Mouse (Mus musculus): Measurements from ENCODE around the gene Abca9. TPM values are rescaled to one million over a fixed set of nuclear protein-coding genes. Genes with fewer than 3 reads are reported as not detected.

Abca9 gene
- polyA plus RNA-seq, 1 experiment from 2014 or later = 18.8 TPM

- Histone ChIP-seq H3K9ac (ENCODE audit: low read depth, low read length) (no peak overlapping the region), H3K27me3 (replicated peaks; ENCODE audit: control insufficient read depth, insufficient read depth, low read length) (no peaks in the 10 kb centered on the region), H3K27ac (replicated peaks; ENCODE audit: low read depth, low read length) (no peak overlapping the region), H3K9me3 (ENCODE audit: control insufficient read depth, low read length) (0 out of 2 replicates have a peak, but pooled peaks cover under 1% of the 10 kb centered on the region), H3K4me2 (ENCODE audit: low read depth, low read length) (no peak overlapping the region), H3K36me3 (ENCODE audit: control insufficient read depth, insufficient read depth, low read length) (no peaks in the 10 kb centered on the region), H3K4me3 (ENCODE audit: low read depth, low read length) (no peak overlapping the region), H3K4me1 (ENCODE audit: control insufficient read depth, insufficient read depth, low read length) (no peaks in the 10 kb centered on the region)
- ATAC-seq (ENCODE audit: low read depth) = no peak
- DNase-seq (ENCODE audit: low spot score) = no peak
- 70% methylated on average over 6 of the region's 6 CpGs for WGBS
Observed at GRCm38 (mm10) chr11:110097465-110097864, 70.5 kb downstream of the Abca9 start.

- Histone ChIP-seq H3K36me3 (ENCODE audit: control insufficient read depth, insufficient read depth, low read length) (no peaks in the 10 kb centered on the region), H3K9ac (ENCODE audit: low read depth, low read length) (no peak within 1 kb of the TSS), H3K9me3 (ENCODE audit: control insufficient read depth, low read length) (0 out of 2 replicates have a peak, but pooled peaks cover 4% of the 10 kb centered on the region), H3K4me1 (ENCODE audit: control insufficient read depth, insufficient read depth, low read length) (no peaks in the 10 kb centered on the region), H3K4me2 (ENCODE audit: low read depth, low read length) (peak within 1 kb of the TSS; percentile 25), H3K4me3 (ENCODE audit: low read depth, low read length) (no peak within 1 kb of the TSS), H3K27ac (replicated peaks; ENCODE audit: low read depth, low read length) (peak within 1 kb of the TSS; percentile 74), H3K27me3 (replicated peaks; ENCODE audit: control insufficient read depth, insufficient read depth, low read length) (no peaks in the 10 kb centered on the region)
- peak; percentile 69 for DNase-seq (ENCODE audit: low spot score)
- 50% methylated on average over 5 of the region's 5 CpGs for WGBS
- no peak for ATAC-seq (ENCODE audit: low read depth)
Observed at GRCm38 (mm10) chr11:110095858-110096257, 72.1 kb downstream of the Abca9 start, which contains the start of gene Abca8a. Gene Abca8a (minus strand): TSS chr11:110095978.

GRCm38 (mm10) chr11:110094846-110095380 is 73.1 kb downstream of the Abca9 start:
- peak; percentile 26 for DNase-seq (ENCODE audit: low spot score)
- ATAC-seq (ENCODE audit: low read depth) = no peak
- no peak overlapping the region for H3K4me3 ChIP-seq (ENCODE audit: low read depth, low read length)

GRCm38 (mm10) chr11:110094236-110094635 is 73.8 kb downstream of the Abca9 start:
- Histone ChIP-seq H3K27me3 (replicated peaks; ENCODE audit: control insufficient read depth, insufficient read depth, low read length) (no peaks in the 10 kb centered on the region), H3K4me1 (ENCODE audit: control insufficient read depth, insufficient read depth, low read length) (no peaks in the 10 kb centered on the region), H3K9ac (ENCODE audit: low read depth, low read length) (no peak overlapping the region), H3K9me3 (ENCODE audit: control insufficient read depth, low read length) (0 out of 2 replicates have a peak, but pooled peaks cover 4% of the 10 kb centered on the region), H3K36me3 (ENCODE audit: control insufficient read depth, insufficient read depth, low read length) (no peaks in the 10 kb centered on the region), H3K4me3 (ENCODE audit: low read depth, low read length) (no peak overlapping the region), H3K4me2 (ENCODE audit: low read depth, low read length) (no peak overlapping the region), H3K27ac (replicated peaks; ENCODE audit: low read depth, low read length) (no peak overlapping the region)
- DNase-seq (ENCODE audit: low spot score) = no peak
- no peak for ATAC-seq (ENCODE audit: low read depth)
- WGBS = 83% methylated on average over 3 of the region's 3 CpGs

More at GRCm38 (mm10) chr11:110094846-110095380, 73.1 kb downstream of the Abca9 start:
- Histone ChIP-seq H3K27me3 (replicated peaks; ENCODE audit: control insufficient read depth, insufficient read depth, low read length) (no peaks in the 10 kb centered on the region), H3K36me3 (ENCODE audit: control insufficient read depth, insufficient read depth, low read length) (no peaks in the 10 kb centered on the region), H3K9ac (ENCODE audit: low read depth, low read length) (no peak overlapping the region), H3K27ac (replicated peaks; ENCODE audit: low read depth, low read length) (peak overlapping the region; percentile 74), H3K4me1 (ENCODE audit: control insufficient read depth, insufficient read depth, low read length) (no peaks in the 10 kb centered on the region), H3K9me3 (ENCODE audit: control insufficient read depth, low read length) (0 out of 2 replicates have a peak, but pooled peaks cover 4% of the 10 kb centered on the region), H3K4me2 (ENCODE audit: low read depth, low read length) (peak overlapping the region; percentile 25)
- WGBS = 55% methylated on average over 7 of the region's 7 CpGs

- no peaks in the 10 kb centered on the region for H3K4me1 ChIP-seq (ENCODE audit: control insufficient read depth, insufficient read depth, low read length)
- H3K4me3 ChIP-seq (ENCODE audit: low read depth, low read length) = no peak overlapping the region
- no peaks in the 10 kb centered on the region for H3K27me3 ChIP-seq (replicated peaks; ENCODE audit: control insufficient read depth, insufficient read depth, low read length)
- no peak for DNase-seq (ENCODE audit: low spot score)
- H3K4me2 ChIP-seq (ENCODE audit: low read depth, low read length) = no peak overlapping the region
- H3K9ac ChIP-seq (ENCODE audit: low read depth, low read length) = no peak overlapping the region
- H3K9me3 ChIP-seq (ENCODE audit: control insufficient read depth, low read length) = 0 out of 2 replicates have a peak, but pooled peaks cover 4% of the 10 kb centered on the region
- no peak overlapping the region for H3K27ac ChIP-seq (replicated peaks; ENCODE audit: low read depth, low read length)
- no peak for ATAC-seq (ENCODE audit: low read depth)
- H3K36me3 ChIP-seq (ENCODE audit: control insufficient read depth, insufficient read depth, low read length) = no peaks in the 10 kb centered on the region
- 79% methylated on average over 2 of the region's 2 CpGs for WGBS
Observed at GRCm38 (mm10) chr11:110091328-110091727, 76.7 kb downstream of the Abca9 start.

- Histone ChIP-seq H3K4me1 (ENCODE audit: control insufficient read depth, insufficient read depth, low read length) (no peaks in the 10 kb centered on the region), H3K9me3 (ENCODE audit: control insufficient read depth, low read length) (no peaks in the 10 kb centered on the region), H3K27ac (replicated peaks; ENCODE audit: low read depth, low read length) (no peak overlapping the region), H3K9ac (ENCODE audit: low read depth, low read length) (no peak overlapping the region), H3K36me3 (ENCODE audit: control insufficient read depth, insufficient read depth, low read length) (no peaks in the 10 kb centered on the region), H3K27me3 (replicated peaks; ENCODE audit: control insufficient read depth, insufficient read depth, low read length) (no peaks in the 10 kb centered on the region), H3K4me3 (ENCODE audit: low read depth, low read length) (no peak overlapping the region), H3K4me2 (ENCODE audit: low read depth, low read length) (no peak overlapping the region)
- WGBS = 70% methylated on average over 3 of the region's 3 CpGs
- DNase-seq (ENCODE audit: low spot score) (no peak), ATAC-seq (ENCODE audit: low read depth) (no peak)
Observed at GRCm38 (mm10) chr11:110072158-110072557, 95.8 kb downstream of the Abca9 start.

GRCm38 (mm10) chr11:110061032-110061431 is 107.0 kb downstream of the Abca9 start:
- 40% methylated on average over 4 of the region's 4 CpGs for WGBS
- Histone ChIP-seq H3K4me2 (ENCODE audit: low read depth, low read length) (no peak overlapping the region), H3K9ac (ENCODE audit: low read depth, low read length) (no peak overlapping the region), H3K27me3 (replicated peaks; ENCODE audit: control insufficient read depth, insufficient read depth, low read length) (no peaks in the 10 kb centered on the region), H3K9me3 (ENCODE audit: control insufficient read depth, low read length) (no peaks in the 10 kb centered on the region), H3K27ac (replicated peaks; ENCODE audit: low read depth, low read length) (no peak overlapping the region), H3K4me3 (ENCODE audit: low read depth, low read length) (no peak overlapping the region), H3K4me1 (ENCODE audit: control insufficient read depth, insufficient read depth, low read length) (no peaks in the 10 kb centered on the region), H3K36me3 (ENCODE audit: control insufficient read depth, insufficient read depth, low read length) (no peaks in the 10 kb centered on the region)
- peak; percentile 62 for DNase-seq (ENCODE audit: low spot score)
- no peak for ATAC-seq (ENCODE audit: low read depth)

GRCm38 (mm10) chr11:110060127-110060526 is 107.9 kb downstream of the Abca9 start:
- Histone ChIP-seq H3K27me3 (replicated peaks; ENCODE audit: control insufficient read depth, insufficient read depth, low read length) (no peaks in the 10 kb centered on the region), H3K9ac (ENCODE audit: low read depth, low read length) (no peak overlapping the region), H3K4me2 (ENCODE audit: low read depth, low read length) (no peak overlapping the region), H3K9me3 (ENCODE audit: control insufficient read depth, low read length) (no peaks in the 10 kb centered on the region), H3K27ac (replicated peaks; ENCODE audit: low read depth, low read length) (no peak overlapping the region), H3K4me3 (ENCODE audit: low read depth, low read length) (no peak overlapping the region), H3K4me1 (ENCODE audit: control insufficient read depth, insufficient read depth, low read length) (no peaks in the 10 kb centered on the region), H3K36me3 (ENCODE audit: control insufficient read depth, insufficient read depth, low read length) (no peaks in the 10 kb centered on the region)
- no peak for DNase-seq (ENCODE audit: low spot score)
- 82% methylated on average over 2 of the region's 2 CpGs for WGBS
- no peak for ATAC-seq (ENCODE audit: low read depth)

- peaks cover 5% of the 10 kb centered on the region; the same call in 1 of the 2 replicates for H3K9me3 ChIP-seq (ENCODE audit: control insufficient read depth, low read length)
- no peak overlapping the region for H3K4me3 ChIP-seq (ENCODE audit: low read depth, low read length)
- H3K4me2 ChIP-seq (ENCODE audit: low read depth, low read length) = no peak overlapping the region
- H3K4me1 ChIP-seq (ENCODE audit: control insufficient read depth, insufficient read depth, low read length) = no peaks in the 10 kb centered on the region
- H3K36me3 ChIP-seq (ENCODE audit: control insufficient read depth, insufficient read depth, low read length) = no peaks in the 10 kb centered on the region
- no peak for ATAC-seq (ENCODE audit: low read depth)
- H3K9ac ChIP-seq (ENCODE audit: low read depth, low read length) = no peak overlapping the region
- WGBS = 42% methylated on average over 3 of the region's 3 CpGs
- no peak for DNase-seq (ENCODE audit: low spot score)
- H3K27me3 ChIP-seq (replicated peaks; ENCODE audit: control insufficient read depth, insufficient read depth, low read length) = no peaks in the 10 kb centered on the region
- no peak overlapping the region for H3K27ac ChIP-seq (replicated peaks; ENCODE audit: low read depth, low read length)
Observed at GRCm38 (mm10) chr11:110053681-110054080, 114.3 kb downstream of the Abca9 start.
